Mouse (Mus musculus) spleen, adult 2 months (tissue): ENCODE data around the gene Hnrnpl.

Experiments used
- CTCF ChIP-seq: fragments of 200-500 bp; IDR thresholded peaks from 2 replicates; pipeline ENCODE4 v1.5.1; 2011; ENCODE audit warnings: mild to moderate bottlenecking, inconsistent platforms; ENCODE audit not compliant: insufficient read depth, insufficient read length, insufficient replicate concordance; ENCODE audit errors: extremely low read depth
- POLR2A ChIP-seq: fragments of 200-500 bp; IDR thresholded peaks from 2 replicates; pipeline ENCODE4 v1.6.1; 2011; ENCODE audit warnings: low read depth, low read length, inconsistent platforms

DNA sequence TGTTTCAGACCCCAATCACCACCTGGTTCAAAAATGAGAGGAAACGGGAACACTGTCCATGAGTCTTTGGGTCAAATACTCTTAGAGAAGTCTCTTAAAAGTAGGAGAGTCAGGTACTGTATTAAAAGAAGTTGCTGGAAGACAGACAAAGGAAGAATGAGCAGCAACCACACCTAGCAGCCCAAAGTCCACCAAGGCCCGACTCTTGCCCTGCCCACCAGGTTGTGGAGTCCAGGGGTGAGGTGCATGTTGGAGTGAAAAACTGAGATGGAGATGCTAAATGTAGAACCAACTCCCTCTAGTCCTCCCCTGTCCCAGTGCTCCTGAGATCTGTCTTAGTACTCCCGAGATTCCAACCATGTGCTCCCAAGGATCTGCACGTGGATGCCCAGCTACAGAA, 42.3 kb downstream of the Hnrnpl start:
- TF ChIP-seq CTCF: no peak
- TF ChIP-seq POLR2A: no peak
